Mouse (Mus musculus): ENCODE measurements around the gene Usp10. TPM values are rescaled to one million over a fixed set of nuclear protein-coding genes. Genes with fewer than 3 reads are reported as not detected.

Gene Usp10
- polyA plus RNA-seq, 1 experiment from 2014 or later, result 40.8 TPM

GRCm38 (mm10) chr8:119955333-119955732, 45.2 kb downstream of the Usp10 start:
- WGBS (ENCODE audit: missing documents), result 93% methylated on average over 8 of the region's 8 CpGs
- no peaks in the 10 kb centered on the region for H3K79me2 ChIP-seq (ENCODE audit: inconsistent target)
- no peak overlapping the region for H3K4me3 ChIP-seq (ENCODE audit: inconsistent target)
- no peak overlapping the region for H3K27ac ChIP-seq
- H3K36me3 ChIP-seq (ENCODE audit: inconsistent target), result peaks cover 59% of the 10 kb centered on the region

DNA sequence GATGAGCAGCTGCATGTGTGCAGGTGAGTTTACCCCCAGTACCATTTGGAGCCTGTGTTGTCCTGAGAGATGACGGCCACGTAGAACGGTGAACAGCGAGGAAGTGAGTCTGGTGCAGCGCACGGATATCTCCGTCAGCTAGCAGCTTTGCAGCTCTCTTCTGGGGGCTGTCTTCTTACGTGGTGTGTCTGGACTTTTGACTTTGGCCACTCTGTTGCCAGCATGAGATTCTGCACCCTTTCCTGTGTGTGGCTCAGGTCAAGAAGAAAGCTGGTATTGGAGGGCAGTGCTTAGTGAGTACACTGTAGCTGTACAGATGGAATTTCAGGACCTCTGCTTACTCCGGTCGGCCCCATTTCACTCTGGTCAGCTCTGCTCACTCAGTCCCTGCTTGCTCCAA, 47.9 kb downstream of the Usp10 start:
- no peaks in the 10 kb centered on the region for H3K79me2 ChIP-seq (ENCODE audit: inconsistent target)
- no peak overlapping the region for H3K27ac ChIP-seq
- H3K36me3 ChIP-seq (ENCODE audit: inconsistent target), result peaks cover 35% of the 10 kb centered on the region
- H3K4me3 ChIP-seq (ENCODE audit: inconsistent target), result no peak overlapping the region
- 94% methylated on average over 10 of the region's 10 CpGs for WGBS (ENCODE audit: missing documents)

DNA sequence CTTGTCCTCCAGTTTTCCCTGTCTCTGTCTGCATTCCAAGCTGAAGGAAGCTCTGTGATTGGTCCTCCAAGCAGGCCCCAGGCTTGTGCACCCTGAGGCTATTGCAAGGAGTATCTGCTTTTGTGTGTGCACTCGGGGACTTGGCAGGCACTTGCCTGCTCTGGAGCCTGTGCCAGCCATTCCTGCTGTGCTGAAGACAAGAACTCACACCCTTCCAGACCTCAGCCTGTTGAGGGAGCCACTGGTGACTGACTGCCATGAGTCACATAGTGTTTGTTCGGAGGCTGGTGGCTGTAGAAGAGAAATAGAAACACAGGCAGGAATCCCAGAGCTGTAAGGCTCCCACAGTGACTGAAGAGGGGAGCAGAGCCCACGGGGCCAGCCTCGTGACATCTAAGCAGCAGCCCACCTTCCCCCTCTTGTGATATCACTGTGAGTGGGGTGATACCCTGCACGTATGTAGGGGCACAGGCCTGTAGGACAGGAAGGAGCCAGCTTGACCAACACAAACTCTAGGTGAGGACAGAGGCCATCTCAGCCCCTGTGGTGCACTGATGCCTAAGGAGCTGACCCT, 50.5 kb downstream of the Usp10 start:
- H3K36me3 ChIP-seq (ENCODE audit: inconsistent target), result peaks cover 11% of the 10 kb centered on the region; the same call in 1 of the 2 replicates
- H3K27ac ChIP-seq, result no peak overlapping the region
- 97% methylated on average over 5 of the region's 5 CpGs for WGBS (ENCODE audit: missing documents)
- H3K4me3 ChIP-seq (ENCODE audit: inconsistent target), result no peak overlapping the region
- no peaks in the 10 kb centered on the region for H3K79me2 ChIP-seq (ENCODE audit: inconsistent target)

- Histone ChIP-seq H3K27ac (no peak overlapping the region), H3K79me2 (ENCODE audit: inconsistent target) (no peaks in the 10 kb centered on the region), H3K4me3 (ENCODE audit: inconsistent target) (no peak overlapping the region), H3K36me3 (ENCODE audit: inconsistent target) (no peaks in the 10 kb centered on the region)
- 80% methylated on average over 4 of the region's 4 CpGs for WGBS (ENCODE audit: missing documents)
Measured at GRCm38 (mm10) chr8:119964859-119965258, 54.7 kb downstream of the Usp10 start.

- Histone ChIP-seq H3K79me2 (ENCODE audit: inconsistent target) (no peaks in the 10 kb centered on the region), H3K27ac (no peak overlapping the region), H3K4me3 (ENCODE audit: inconsistent target) (no peak overlapping the region), H3K36me3 (ENCODE audit: inconsistent target) (no peaks in the 10 kb centered on the region)
- 91% methylated on average over 9 of the region's 9 CpGs for WGBS (ENCODE audit: missing documents)
Measured at GRCm38 (mm10) chr8:119967435-119967834, 57.3 kb downstream of the Usp10 start.

GRCm38 (mm10) chr8:119970169-119970568, 60.0 kb downstream of the Usp10 start:
- Histone ChIP-seq H3K27ac (no peak overlapping the region), H3K36me3 (ENCODE audit: inconsistent target) (no peaks in the 10 kb centered on the region), H3K4me3 (ENCODE audit: inconsistent target) (no peak overlapping the region), H3K79me2 (ENCODE audit: inconsistent target) (no peaks in the 10 kb centered on the region)
- WGBS (ENCODE audit: missing documents), result 94% methylated on average over 9 of the region's 9 CpGs

GRCm38 (mm10) chr8:119972558-119972957, 62.4 kb downstream of the Usp10 start:
- Histone ChIP-seq H3K27ac (no peak overlapping the region), H3K4me3 (ENCODE audit: inconsistent target) (no peak overlapping the region), H3K79me2 (ENCODE audit: inconsistent target) (no peaks in the 10 kb centered on the region), H3K36me3 (ENCODE audit: inconsistent target) (no peaks in the 10 kb centered on the region)
- WGBS (ENCODE audit: missing documents), result 34% methylated on average over 12 of the region's 12 CpGs

- Histone ChIP-seq H3K79me2 (ENCODE audit: inconsistent target) (no peaks in the 10 kb centered on the region), H3K27ac (no peak overlapping the region), H3K36me3 (ENCODE audit: inconsistent target) (no peaks in the 10 kb centered on the region), H3K4me3 (ENCODE audit: inconsistent target) (no peak overlapping the region)
- WGBS (ENCODE audit: missing documents), result 28% methylated on average over 11 of the region's 11 CpGs
Measured at GRCm38 (mm10) chr8:119978770-119979381, 68.7 kb downstream of the Usp10 start.

DNA sequence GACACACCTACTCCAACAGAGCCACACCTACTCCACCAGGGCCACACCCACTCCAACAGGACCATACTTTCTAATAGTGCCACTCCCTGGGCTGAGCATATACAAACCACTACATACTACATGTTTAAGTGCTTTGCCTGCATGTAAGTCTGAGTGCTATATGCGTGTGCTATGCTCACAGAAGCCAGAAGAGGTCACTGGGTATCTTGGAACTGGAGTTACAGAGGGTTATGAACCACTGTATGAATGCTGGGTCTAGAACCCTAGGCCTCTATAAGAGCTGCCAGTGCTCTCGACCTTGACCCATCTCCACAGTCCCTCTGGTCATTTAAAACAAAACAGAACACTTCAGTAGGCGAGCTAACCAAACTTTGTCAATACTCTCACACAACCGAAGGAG, 71.1 kb downstream of the Usp10 start:
- H3K4me3 ChIP-seq (ENCODE audit: inconsistent target), result no peak overlapping the region
- H3K27ac ChIP-seq, result no peak overlapping the region
- H3K79me2 ChIP-seq (ENCODE audit: inconsistent target), result no peaks in the 10 kb centered on the region
- H3K36me3 ChIP-seq (ENCODE audit: inconsistent target), result no peaks in the 10 kb centered on the region
- WGBS (ENCODE audit: missing documents), result 89% methylated on average over 4 of the region's 4 CpGs

DNA sequence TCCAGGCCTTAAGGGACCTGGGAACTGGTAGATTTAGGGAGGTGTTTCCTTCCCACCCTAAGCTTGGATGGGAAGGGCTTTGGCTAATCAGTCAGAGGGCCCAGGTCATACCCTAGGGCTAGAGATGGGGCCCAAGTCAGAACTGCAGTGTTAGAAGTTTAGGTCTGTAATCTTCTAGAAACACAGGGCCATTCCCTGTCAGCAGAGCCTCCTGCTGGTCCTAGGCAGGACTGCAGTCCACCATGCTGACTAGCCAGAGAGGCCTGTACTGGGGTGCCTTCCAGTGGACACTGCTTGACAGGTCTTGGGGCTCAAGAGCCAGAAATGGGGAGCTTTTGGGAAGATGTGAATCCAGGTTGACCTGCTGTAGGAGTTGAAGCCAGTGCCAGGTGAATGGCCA, 73.9 kb downstream of the Usp10 start:
- Histone ChIP-seq H3K27ac (no peak overlapping the region), H3K79me2 (ENCODE audit: inconsistent target) (no peaks in the 10 kb centered on the region), H3K36me3 (ENCODE audit: inconsistent target) (no peaks in the 10 kb centered on the region), H3K4me3 (ENCODE audit: inconsistent target) (no peak overlapping the region)

- Histone ChIP-seq H3K27ac (no peak overlapping the region), H3K36me3 (ENCODE audit: inconsistent target) (no peaks in the 10 kb centered on the region), H3K4me3 (ENCODE audit: inconsistent target) (no peak overlapping the region), H3K79me2 (ENCODE audit: inconsistent target) (no peaks in the 10 kb centered on the region)
- WGBS (ENCODE audit: missing documents), result 72% methylated on average over 4 of the region's 5 CpGs
Measured at GRCm38 (mm10) chr8:119986174-119986573, 76.0 kb downstream of the Usp10 start.

DNA sequence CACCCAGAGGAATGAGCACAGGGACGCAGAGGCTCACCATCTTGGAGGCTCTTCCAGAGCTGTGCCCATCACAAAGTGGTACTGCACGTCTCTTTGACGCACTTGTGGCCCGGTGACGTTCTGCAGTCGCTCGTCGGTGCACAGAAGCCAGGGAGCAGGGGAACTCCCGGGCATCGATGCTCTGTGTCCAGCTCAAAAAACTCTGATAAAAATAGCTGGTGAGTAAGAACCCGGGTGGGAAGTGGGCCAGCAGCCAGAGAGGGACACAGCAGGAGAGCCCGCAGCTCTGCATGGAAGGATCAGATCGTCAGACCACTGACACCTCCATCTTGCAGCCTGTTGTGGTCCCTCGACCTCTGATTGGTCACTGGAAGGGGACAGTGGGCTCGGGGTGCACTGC, 77.9 kb downstream of the Usp10 start:
- 80% methylated on average over 15 of the region's 15 CpGs for WGBS (ENCODE audit: missing documents)
- Histone ChIP-seq H3K79me2 (ENCODE audit: inconsistent target) (no peaks in the 10 kb centered on the region), H3K36me3 (ENCODE audit: inconsistent target) (no peaks in the 10 kb centered on the region), H3K27ac (no peak overlapping the region), H3K4me3 (ENCODE audit: inconsistent target) (no peak overlapping the region)

DNA sequence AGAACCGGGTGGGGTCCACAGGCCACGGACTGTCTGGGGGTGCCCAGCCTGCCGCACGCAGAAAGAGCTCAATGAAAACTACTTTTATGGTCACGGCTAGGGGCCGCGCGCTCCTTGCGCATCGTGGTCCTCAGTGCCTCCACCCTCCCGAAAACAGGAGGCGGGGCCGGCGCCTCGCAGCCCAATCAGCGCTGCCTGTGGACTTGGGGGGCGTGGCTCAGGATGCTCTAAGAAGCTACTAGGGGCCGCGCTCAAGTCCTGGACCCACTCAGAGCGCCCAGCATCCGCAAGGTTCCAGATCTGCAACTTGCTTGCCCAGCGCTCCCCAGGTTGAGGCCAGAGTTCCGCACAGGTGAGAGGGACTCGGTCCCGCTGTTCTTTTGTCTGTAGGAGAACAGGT, 82.1 kb downstream of the Usp10 start, which contains the start of gene Crispld2:
Crispld2 (plus strand) TSS at position 190 of the 400 bp plus-strand sequence.
- H3K79me2 ChIP-seq (ENCODE audit: inconsistent target), result no peaks in the 10 kb centered on the region
- 2% methylated on average over 25 of the region's 25 CpGs for WGBS (ENCODE audit: missing documents)
- H3K36me3 ChIP-seq (ENCODE audit: inconsistent target), result no peaks in the 10 kb centered on the region
- no peak within 1 kb of the TSS for H3K27ac ChIP-seq
- no peak within 1 kb of the TSS for H3K4me3 ChIP-seq (ENCODE audit: inconsistent target)

GRCm38 (mm10) chr8:119994114-119994513, 84.0 kb downstream of the Usp10 start:
- Histone ChIP-seq H3K36me3 (ENCODE audit: inconsistent target) (no peaks in the 10 kb centered on the region), H3K79me2 (ENCODE audit: inconsistent target) (no peaks in the 10 kb centered on the region), H3K4me3 (ENCODE audit: inconsistent target) (no peak overlapping the region), H3K27ac (no peak overlapping the region)
- 87% methylated on average over 7 of the region's 7 CpGs for WGBS (ENCODE audit: missing documents)

GRCm38 (mm10) chr8:119994556-119994955, 84.4 kb downstream of the Usp10 start:
- Histone ChIP-seq H3K36me3 (ENCODE audit: inconsistent target) (no peaks in the 10 kb centered on the region), H3K27ac (no peak overlapping the region), H3K79me2 (ENCODE audit: inconsistent target) (no peaks in the 10 kb centered on the region), H3K4me3 (ENCODE audit: inconsistent target) (no peak overlapping the region)
- 89% methylated on average over 5 of the region's 6 CpGs for WGBS (ENCODE audit: missing documents)

- no peak overlapping the region for H3K27ac ChIP-seq
- H3K36me3 ChIP-seq (ENCODE audit: inconsistent target), result no peaks in the 10 kb centered on the region
- 82% methylated on average over 4 of the region's 4 CpGs for WGBS (ENCODE audit: missing documents)
- no peak overlapping the region for H3K4me3 ChIP-seq (ENCODE audit: inconsistent target)
- H3K79me2 ChIP-seq (ENCODE audit: inconsistent target), result no peaks in the 10 kb centered on the region
Measured at GRCm38 (mm10) chr8:119997266-119997665, 87.1 kb downstream of the Usp10 start.
